Mouse (Mus musculus): ENCODE results near the gene Ltv1.
A peak's percentile ranks its signal among the peaks of the same experiment; 100 is the strongest.
"Not testable (repeated sequence)": the region's sequence is repeated elsewhere in the genome, so short reads cannot be mapped to it uniquely, and the experiment has no call there.

Ltv1 gene

DNA sequence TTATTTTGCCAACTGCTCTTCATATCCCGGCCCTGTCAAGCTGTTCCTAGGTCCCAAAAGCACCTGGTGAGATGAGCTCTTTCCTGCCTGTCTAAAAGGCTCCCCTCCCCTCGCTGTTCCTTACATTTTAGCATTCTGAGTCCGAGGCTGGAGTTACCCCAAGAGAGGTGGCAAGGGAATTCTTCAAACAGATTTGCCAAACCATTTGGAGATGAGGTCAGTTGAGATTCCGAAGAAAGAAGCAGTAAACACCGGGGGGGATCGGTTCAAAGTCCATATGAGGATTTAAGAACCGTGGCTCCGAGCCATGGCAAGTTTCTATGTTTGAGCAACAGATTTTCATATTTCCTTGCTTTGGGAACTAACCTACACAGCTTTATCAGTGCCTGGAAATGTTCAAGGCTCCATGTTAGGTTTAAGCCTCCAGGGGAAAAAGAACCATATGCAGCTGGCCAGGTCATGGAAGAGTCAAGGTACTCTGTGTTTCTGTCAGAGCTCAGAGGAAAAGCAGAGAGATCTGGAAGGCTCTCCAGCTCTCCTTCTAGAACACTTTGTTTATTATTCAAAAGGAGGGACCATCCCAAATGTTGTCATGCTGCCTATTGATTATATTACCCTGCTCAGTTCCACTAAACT is 4.0 kb upstream of the Ltv1 start:
- no peak for DNase-seq (ENCODE audit: low read depth, low spot score)

DNA sequence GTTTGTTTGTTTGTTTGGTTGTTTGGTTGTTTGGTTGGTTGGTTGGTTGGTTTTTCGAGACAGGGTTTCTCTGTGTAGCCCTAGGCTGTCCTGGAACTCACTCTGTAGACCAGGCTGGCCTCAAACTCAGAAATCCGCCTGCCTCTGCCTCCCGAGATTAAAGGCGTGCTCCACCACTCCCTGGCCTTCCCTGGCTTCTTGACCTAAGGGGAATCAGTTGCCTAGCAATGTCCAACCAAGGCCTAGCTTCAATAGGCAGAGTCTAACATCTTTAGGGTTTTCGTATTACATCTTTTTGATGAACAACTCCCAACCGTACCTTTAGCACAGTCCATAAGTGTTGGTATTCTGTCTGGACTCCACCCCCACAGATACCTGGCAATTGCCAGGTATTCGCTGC is 528 bp upstream of the Ltv1 start:
- DNase-seq (ENCODE audit: low read depth, low spot score): not testable (repeated sequence)

DNA sequence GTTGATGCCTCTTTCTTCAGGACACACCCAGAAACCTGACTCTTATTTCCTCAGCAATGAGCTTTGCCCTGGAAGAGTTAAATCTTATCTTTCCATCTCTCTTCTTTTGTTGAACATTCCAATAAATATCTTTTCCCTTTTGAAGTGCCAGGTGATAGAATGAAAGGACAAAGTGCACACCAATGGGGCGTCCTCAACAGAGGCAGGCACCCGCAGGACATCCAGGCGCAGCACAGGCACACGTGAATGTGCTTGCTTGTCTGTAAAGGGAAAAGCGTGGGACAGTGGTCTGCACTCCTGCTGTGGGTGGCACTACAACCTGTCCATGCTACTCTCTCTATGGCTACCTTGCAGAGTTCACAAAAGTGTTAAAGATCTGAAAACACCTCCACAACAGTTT is 3.1 kb downstream of the Ltv1 start:
- no peak for DNase-seq (ENCODE audit: low read depth, low spot score)

DNA sequence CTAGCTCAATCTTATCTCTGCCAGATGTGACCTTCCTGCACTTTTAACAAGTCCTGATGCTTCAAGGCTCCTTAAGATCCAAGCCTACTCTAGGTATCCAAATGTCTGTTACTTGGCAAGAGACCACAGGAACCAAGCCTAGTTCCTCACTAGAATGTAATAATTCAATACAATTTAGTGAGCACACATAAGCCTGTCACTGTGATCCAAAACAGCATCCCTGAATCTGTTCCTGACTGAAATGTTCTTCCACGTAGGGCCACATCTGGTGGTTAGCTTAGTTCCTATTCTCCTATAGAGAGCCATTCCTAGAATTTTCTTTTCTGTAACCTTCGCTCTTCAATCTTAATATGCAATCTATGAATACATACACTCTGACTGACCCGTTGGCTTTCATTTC is 6.2 kb downstream of the Ltv1 start:
- no peak for DNase-seq (ENCODE audit: low read depth, low spot score)

DNA sequence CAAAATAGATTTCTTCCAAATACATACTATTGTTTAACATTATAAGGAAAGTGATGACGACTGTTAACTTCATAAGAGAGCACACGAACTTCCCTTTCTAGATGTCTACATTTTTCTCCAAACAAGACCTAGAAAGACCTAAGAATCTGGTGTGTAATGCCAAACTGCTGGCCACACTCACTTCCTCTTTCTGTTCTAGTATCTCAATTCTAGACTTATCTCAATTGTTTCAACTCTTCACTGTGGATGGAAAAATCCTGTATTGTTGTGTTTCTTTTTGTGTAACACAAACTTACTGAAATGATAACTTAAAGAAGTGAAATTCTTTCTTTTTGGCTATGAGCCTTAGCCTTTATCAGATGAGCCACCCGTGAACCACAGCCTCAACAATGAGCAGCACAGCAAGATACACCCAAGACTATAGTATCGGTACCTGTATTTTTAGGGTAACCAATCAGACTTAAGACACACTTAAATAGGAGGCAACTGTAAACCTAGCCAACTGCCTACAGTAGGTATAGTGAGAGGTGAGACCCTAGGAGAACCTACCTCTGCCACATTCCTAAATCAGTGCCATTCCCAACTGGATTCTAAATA is 8.7 kb downstream of the Ltv1 start:
- DNase-seq (ENCODE audit: low read depth, low spot score): no peak

DNA sequence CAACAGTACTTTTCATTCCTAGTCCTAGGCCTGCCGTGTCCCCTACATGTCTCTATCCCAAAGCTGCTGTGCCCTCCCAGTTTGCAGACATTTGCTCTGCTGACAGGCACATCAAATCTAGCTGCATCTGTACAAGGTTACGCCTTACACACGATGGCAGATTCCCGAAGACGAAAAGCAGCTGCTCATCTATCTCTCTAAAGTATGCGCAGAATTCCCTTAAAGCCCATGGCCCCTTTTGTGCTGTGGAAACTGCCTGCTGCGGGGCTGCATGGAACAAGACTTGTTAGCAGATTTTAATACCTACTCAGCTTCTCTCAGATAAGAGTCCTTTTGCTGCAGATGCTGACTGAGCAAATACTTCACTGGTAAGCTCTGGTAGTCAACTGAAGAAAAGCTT is 12.8 kb downstream of the Ltv1 start:
- DNase-seq (ENCODE audit: low read depth, low spot score): no peak

DNA sequence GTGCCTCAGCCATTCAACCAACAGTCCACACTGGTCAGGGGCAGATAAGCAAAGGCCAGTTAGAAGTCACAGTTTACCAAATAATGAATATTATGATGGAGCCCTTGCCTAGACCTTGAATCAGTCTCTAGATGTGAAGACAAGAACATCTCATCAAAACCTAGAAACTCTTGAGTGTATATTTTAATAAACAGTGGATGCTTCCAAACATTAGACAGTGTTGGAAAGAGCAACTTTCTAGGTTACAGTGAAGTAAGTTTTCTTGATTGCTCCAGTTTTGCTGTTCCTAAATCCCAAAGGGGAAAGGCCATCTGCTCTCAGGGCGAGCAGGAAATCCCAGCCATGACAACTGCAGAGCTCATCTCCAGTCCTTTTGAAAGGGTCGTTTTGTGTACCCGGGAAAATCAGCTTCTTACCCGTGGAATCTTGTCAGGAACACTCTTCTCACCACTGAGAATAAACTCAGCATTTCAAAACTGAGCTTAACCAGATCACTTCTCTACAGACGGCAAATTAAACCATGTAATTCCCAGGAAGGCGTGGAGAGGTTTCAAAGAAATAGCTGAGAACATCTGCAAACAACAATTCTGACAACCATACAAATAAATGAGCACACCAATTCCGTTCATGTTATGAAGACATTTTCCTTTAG is 14.9 kb downstream of the Ltv1 start, which contains the start of gene Zc2hc1b:
TSS of gene Zc2hc1b (minus strand) at position 51 of the 652 bp plus-strand sequence.
- DNase-seq (ENCODE audit: low read depth, low spot score): no peak

DNA sequence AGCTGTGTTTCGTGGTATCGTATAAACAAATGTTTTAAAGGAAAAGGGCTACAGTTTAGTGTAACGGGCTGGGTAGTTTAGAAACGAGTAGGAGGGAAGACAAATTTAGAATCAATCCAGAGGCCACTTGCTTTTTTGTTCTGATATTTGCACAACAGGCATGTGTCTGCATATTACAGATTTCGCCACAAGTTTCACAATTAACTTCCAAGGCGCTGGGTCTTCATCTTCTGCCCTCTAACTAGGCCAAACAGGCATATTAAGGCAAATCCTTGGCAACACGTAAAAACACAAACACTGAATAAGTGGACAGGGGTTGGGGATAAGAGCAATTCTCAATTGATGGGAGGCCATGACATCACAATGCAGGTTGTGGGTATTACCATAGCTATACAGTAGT is 17.1 kb downstream of the Ltv1 start:
- DNase-seq (ENCODE audit: low read depth, low spot score): no peak

DNA sequence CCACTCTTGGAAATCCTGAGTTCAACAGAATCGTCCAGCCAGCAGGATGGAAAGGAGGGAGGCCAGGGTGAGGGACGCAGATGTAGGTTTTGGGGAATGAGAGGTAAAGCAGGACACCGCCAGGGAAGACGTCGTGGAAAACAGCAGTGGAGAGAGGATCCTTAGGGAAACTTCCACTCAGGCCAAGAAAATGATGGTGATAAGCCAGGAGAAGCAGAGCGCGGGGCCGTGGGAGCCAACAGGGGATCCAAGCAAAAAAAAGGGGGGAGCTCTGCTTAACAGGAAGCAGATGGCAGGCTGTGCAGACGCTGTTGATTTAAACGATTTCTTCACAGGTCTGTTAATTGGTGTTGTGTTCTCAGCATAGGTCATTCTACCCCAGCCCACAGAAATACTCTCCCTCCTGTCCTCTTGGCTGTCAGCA is 20.2 kb downstream of the Ltv1 start:
- DNase-seq (ENCODE audit: low read depth, low spot score): no peak

DNA sequence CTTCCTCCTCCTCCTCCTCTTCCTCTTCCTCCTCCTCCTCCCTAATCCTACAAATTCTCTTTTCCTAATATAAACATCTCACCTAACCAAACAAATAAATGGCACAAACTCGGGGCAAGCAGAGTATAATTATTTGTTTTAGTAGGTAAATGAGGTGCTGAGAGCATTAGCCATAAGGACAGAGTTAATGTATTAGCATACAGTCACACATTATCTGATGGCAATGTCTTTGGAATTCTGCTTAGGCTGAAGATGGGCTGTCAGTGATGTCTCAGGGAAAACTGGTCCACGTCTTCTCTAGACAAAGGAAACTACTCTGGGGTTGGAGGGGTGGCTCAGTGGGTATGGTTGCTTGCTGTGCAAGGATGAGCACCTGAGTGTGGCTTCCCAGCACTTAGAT is 21.5 kb downstream of the Ltv1 start:
- no peak for DNase-seq (ENCODE audit: low read depth, low spot score)

DNA sequence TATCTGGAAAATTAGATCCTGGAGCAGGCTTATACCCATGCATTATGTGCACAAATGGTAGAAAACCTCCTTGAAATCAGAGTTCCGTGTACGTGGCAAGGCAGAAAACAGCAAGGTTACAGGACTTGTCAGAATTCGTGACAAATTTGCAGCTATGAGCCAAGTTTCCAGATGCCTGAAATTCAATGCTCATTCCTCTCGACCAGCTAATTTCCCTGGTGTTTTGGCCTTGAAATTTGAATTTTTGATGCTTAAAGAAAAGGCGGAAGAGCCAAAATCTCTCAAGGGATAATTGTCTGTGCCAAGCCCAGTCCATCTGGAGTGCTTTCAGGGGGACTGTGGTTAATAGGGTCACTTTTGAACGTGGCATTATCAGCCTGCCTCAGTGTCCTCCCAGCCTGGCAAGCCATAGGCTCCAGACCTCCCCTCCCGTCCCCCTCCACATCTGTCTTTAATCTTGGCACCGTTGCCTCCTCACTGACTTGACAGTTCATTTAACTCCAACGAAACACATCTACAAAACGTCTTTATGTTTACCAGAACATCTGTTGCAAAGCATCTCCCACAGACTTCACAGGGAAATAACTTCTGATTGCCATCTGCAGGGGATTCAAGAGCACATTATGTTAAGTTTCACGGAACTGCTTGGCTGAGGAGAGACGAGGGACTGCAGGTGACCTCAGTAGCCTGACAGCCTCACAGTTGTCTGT is 22.1 kb downstream of the Ltv1 start:
- peak; percentile 35 for DNase-seq (ENCODE audit: low read depth, low spot score)

DNA sequence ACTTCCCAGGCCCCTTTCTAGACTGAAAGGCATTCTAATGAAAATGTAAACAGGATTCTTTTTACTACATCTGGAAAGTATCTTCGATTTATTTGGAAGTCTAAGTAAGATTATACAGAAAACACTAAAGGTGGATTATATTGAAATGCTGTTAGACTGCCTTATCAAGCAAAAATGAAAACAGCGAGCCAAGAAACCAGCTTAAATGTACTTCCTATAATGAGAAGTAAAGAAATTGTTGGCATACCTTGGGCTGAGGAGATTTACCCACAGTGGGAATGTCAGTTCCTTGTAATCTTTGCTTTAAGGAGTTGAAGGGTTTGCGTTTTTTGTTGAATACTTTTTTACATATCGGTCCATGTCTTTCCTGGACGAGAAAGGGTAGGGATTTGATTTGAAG is 24.5 kb downstream of the Ltv1 start:
- DNase-seq (ENCODE audit: low read depth, low spot score): no peak

DNA sequence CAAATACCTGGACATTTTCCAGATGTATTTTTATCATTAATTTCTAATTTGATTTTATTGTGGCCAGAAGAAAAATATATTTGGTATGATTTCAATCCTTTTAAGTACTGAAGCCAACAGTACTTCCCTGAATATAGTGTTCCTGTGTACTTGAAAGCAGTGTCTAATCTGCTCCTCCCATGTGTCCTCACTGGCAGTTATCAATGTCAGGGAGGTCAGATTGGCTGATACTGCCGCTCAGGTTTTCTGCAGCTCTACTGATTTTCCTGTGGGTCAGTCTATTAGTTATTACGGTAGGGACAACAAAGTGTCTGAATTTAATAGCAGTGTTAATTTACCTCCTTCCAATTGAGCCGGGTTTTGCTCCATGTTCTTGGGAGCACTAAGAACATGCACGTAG is 30.9 kb downstream of the Ltv1 start:
- DNase-seq (ENCODE audit: low read depth, low spot score): no peak

DNA sequence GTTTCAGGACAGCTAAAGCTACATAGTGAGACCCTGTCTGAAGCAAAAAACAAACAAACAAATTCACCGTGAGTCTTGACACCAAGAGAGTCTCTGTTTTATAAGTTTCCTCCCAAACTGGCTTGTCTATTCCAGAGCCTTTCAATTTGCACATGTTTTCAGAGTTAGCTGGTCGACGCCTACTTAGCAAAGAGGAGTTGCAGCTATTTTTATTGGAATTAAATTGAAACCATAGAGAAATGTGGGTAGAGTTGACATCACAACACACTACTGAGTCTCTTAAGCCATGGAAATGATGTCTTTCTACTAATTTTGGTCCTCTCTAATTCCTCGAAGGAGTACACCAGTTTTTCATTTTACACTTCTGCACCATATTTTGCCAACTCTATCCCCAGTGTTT is 32.1 kb downstream of the Ltv1 start:
- no peak for DNase-seq (ENCODE audit: low read depth, low spot score)

DNA sequence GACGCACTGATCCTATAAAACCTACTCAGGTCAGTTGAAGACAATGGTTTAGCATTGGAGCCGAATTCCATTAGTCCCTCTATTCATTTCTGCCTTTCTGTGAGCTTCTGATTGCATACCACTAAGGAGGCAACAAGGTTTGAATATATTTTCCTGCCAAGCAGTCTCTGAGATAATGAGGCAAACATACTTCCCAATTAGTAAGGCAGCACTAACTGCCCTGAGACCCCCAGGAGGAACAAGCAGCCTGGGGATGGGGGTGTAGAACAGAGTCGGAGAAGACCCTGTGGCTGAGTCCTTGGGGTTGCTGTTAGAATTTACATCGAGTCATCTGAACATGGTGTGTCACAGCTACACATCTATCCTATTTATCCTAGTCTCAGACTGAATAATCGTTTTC is 37.6 kb downstream of the Ltv1 start:
- no peak for DNase-seq (ENCODE audit: low read depth, low spot score)

DNA sequence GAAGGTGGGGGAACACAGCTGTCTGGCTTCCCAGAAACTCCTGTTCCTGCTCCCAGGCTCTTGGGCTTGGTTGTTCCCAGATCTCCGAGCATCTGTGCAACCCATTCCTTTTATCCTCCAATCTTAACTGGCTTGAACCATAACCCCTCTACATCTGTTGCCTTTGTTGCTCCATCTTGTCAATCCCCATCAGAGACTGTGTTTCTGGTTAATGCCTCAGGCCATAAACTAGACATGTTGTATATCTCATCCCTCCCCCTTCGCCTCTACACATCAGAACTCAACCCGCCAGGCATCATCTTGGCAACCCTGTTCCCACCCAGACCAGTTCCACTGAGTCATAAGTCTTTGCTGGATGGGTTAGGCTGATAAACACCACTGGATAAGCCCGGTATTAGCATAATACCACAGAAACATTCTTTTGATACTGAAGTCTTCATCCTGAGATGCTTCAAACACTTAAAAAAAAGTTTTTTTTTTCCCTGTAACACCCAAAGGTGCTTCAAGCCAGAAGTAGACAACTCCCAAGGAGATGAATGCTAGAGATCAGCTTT is 40.1 kb downstream of the Ltv1 start:
- no peak for DNase-seq (ENCODE audit: low read depth, low spot score)

DNA sequence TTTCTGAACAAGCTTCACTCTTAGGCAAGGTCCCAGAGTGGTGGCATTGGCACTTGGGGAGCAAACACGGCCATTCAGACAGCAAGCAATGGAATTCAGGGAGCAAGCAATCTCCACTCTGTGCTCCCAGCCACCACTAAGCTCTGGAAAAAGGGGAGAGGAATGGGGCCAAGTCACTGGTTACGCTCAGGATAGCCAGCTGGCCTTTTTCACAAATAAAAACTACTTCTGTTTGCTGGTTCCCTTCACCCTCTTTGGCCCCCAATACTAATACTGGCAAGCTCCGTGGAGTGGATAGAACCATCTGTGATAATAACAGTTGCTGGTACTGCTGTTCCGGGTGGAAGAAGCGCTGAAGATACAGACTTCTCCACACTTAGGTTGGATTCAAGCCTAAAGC is 41.6 kb downstream of the Ltv1 start:
- DNase-seq (ENCODE audit: low read depth, low spot score): no peak

DNA sequence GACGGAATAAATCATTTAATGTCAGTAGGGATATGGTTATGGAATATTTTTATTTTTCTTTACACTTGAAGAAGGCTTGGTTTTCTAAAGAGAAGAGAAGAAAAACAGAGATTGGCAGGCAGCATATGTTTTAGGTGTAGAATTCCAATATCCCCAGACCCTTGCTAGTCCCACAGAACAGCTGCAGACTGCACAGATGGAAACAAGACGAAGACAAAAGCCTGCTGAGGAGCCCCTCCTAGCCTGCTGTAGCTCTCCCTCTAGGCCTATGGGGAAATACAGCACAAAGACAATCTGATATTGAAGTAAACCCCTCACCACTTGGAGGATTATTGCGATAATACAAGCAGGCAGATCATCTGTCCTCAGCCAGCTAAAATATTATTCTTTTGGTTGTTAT is 42.5 kb downstream of the Ltv1 start:
- no peak for DNase-seq (ENCODE audit: low read depth, low spot score)

DNA sequence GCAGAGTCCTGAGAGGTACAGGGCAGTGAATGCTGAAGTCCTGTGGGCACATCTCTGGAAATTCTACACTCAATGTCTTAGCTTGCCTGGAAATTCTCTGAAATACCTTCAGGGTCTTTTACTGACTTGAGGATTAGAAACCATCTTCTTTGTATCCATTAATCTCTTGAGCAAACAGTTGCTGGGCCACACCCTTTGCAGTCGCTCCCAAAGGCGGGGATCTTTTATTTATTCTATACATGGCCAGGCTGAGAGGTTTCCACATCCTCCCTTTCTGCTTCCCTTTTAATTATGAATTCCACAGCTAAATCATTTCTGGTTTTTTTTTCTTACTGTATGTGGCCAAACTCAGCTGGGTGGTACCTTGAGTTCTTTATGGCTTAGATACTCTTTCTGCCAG is 52.5 kb downstream of the Ltv1 start:
- DNase-seq (ENCODE audit: low read depth, low spot score): no peak

DNA sequence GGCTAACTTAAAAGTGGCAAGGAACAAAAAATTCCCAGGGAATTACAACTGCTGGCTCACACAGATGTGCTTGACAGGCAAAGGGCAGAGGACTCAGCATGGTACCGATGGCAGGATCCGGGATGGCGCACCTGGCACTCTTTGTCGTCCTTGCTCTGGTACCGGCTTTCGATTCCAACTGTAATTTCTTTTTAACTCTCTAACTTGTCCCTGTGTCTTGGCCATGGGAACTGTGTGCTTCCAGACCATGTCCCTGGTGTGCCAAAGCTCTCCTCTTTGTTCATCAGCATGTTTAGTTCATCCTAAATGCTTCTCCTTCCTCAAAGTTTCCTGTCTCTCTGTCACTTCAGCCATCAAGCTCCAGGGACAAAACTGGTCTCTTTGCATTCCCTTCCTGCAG is 55.1 kb downstream of the Ltv1 start:
- DNase-seq (ENCODE audit: low read depth, low spot score): no peak

DNA sequence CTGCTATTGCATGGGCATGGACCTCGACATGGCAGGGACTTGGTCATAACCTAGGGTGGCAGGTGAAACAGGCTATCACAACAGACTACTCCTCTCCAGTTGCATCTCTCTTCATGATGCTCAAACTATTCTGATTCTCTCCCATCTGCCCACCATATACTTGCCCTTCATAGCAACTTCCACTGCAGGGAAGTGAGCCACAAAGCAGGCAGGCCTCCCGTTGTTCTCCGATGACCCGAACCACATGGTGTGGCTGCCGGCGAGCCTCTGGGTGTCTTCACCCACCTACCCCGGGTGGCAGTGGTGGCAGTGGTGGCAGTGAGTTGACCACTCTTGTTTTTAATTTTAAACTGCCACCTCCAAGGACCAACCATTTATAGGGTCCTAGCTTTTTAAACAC is 57.2 kb downstream of the Ltv1 start:
- DNase-seq (ENCODE audit: low read depth, low spot score): no peak

DNA sequence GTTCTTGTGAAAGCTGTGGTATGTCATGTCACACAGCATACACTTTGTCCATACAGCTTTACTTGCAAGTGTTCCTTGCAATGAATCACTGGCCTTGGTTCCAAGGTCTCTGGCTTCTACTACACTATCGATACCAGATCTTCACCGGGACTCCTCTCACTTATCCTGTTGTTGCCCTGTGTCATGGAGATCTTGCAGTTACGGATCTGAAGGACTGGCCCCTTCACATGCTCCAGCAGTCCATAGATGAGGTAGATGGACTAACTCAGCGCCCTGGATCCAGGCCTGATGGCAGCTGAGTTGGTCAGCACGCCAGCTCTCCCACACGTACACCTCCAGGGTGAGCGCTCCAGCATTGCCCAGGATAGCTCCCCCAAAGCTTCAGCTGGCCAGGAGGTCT is 57.7 kb downstream of the Ltv1 start:
- no peak for DNase-seq (ENCODE audit: low read depth, low spot score)

All from embryo, embryonic 11.5 days (tissue).